Mouse (Mus musculus): Measurements from ENCODE around the gene Calcoco1.
"Not testable (repeated sequence)": the region's sequence is repeated elsewhere in the genome, so short reads cannot be mapped to it uniquely, and the experiment has no call there.

The Calcoco1 gene

DNA sequence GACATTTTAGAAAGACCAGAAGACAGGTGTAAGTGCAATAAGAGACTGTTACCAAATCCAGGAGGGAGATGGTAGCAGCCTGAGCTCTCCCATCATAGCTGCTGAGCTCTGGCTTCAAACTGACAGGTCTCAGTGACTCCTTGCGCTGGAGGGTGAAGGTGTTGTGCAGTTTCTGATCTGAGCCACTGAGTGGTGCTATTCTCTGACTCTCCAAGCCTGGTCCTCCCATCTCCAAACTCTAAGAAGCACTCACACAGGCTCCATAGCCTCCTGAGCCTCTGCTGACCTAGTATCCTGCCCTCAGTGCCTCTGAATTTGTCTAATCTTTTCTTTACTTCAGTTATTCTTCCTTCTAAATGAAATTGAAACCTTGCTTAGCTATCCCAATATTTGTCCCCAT is 38.3 kb downstream of the Calcoco1 start:
- DNase-seq, result no peak

DNA sequence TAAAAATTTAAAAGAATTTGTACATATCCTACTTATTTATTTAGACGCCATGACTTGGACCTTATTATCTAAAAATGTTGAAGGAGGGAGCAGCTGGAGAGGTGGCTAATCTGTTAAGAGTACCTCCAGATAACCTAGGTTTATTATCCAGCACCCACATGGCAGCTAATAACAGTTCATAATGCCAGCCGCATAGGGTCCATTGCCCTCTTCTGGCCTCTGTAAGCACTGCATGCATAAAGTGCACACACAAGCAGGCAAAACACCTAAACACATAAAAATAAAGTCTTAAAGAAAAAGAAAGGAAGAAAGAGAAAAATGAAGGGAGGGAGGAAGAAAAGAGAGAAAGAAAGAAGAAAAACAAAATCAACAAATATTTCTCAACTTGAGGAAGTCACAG is 45.6 kb downstream of the Calcoco1 start:
- DNase-seq, result no peak

GRCm38 (mm10) chr15:102673548-102673947 is 48.4 kb downstream of the Calcoco1 start:
- no peak for DNase-seq

DNA sequence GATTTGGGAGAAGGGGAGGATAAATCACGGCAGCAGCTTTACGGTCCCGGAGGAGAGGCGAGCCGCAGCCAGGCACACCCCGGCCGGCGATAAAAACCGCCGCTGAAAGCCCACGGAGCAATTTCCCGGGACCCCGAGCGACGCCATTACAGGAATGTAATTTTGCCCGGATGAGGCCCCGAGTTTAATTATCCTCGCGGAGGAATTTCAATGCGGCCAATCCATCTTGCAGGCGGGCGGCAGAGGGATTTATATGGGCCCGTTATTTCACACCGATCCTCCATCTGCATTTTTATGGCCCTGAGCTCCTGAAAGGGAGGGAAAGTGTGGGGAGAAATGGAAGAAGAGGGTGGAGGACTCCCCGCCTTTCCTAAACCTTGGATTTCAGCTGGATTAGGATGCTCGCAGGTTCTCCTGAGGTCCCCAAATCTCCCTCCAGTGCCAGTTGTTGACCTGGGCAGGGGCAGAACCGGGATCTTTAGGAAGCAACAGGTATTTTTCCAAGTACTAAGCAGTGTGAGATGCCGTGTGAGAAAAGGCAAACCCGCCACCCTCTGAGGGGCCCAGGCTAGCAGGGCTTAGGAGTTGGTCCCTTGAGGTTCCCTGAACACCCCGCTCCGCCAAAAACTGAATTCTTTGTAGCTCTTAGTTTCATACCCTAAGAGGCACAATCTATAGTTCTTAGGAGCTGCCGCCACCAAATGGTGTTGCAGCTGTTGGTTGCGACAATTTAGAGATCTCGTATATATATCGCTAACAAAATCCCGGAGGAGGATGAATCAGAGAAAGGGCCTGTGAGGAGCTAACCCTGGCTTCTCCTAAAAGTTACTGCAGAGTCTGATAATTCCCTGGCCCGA is 49.5 kb downstream of the Calcoco1 start, which contains the start of gene Atp5g2:
TSS of gene Atp5g2 (minus strand) at position 138 of the 857 bp plus-strand sequence.
- DNase-seq, result peak; percentile 37

GRCm38 (mm10) chr15:102671721-102672214 is 50.2 kb downstream of the Calcoco1 start:
- DNase-seq, result peak; percentile 73

- peak; percentile 97 for DNase-seq
These were observed 51.0 kb downstream of the Calcoco1 start for GRCm38 (mm10) chr15:102670767-102671575.

DNA sequence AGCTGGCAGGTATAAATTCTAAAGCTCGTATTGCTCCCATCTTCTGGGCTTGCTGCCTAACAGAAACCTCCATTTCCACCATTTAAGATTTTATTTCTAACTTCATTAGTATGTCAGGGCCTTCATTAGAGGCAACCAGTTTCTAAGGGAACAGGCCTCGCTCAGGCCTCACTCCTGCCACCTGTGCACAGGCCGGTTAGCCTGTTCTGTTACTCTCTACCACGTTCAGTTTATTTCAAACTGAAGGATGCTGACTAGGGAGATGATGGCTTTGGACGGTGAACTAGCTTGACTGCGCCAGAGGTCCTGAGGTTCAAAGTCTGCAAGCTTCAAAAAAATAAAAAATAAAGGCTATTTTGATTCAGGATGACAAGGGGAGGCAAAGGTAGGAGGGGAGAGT is 51.7 kb downstream of the Calcoco1 start:
- no peak for DNase-seq

DNA sequence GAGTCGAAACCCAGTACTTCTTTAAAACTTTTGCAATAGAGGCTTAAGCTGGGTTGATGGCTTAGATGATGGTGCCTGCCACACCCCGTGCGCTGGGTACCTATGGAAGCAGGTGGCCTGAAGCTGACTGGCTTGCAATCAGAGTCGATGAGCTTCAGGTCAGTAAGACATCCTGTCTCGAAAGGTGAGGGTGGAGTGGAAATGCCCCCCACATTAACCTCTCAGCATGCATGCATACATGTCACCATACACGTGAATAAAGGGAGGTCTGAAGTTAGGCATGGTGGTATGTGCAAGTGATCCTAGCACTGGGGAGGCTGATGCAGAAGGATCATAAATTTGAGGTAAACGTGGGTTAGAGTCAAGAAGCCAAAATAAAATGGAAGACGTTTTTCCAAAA is 52.4 kb downstream of the Calcoco1 start:
- DNase-seq, result no peak

GRCm38 (mm10) chr15:102665494-102665893 is 56.5 kb downstream of the Calcoco1 start:
- DNase-seq, result peak; percentile 60

DNA sequence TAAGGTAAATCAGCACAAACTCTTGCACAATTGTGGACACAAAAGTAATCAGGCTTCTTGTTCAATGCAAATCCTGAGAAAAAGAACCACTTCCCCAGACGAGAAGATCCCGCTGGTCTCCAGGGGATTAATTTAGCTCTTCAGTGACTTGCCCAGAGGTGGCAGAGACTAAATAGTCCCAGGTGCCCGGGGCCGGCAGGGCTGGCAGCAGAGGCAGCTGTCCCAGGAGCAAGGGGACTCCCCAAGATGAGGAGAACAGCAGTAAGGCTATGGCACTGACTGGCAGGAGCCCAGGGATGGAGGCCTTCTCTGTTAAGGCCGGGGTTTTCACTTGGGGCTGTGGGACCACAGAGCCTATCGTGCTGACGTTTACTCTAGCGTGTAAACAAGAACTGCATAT is 58.2 kb downstream of the Calcoco1 start:
- DNase-seq, result no peak

DNA sequence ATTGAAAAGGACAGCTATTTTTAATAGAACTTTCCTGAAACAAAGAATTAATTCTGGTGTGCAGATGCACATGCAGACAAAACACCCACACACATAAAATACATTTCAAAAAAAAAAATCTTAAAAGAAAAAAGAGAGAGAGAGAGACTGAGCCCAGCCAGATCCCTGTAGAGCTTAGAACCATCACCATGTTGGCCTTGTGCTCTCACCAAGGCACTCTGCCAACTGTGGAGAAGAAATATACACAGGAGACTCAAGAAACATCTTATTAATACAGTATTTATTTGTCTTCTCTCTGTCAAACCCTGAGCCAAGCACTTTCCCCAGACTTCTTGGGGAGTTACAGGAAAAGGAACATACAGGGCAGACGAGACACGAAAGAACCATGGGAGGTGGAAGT is 59.4 kb downstream of the Calcoco1 start:
- not testable (repeated sequence) for DNase-seq

DNA sequence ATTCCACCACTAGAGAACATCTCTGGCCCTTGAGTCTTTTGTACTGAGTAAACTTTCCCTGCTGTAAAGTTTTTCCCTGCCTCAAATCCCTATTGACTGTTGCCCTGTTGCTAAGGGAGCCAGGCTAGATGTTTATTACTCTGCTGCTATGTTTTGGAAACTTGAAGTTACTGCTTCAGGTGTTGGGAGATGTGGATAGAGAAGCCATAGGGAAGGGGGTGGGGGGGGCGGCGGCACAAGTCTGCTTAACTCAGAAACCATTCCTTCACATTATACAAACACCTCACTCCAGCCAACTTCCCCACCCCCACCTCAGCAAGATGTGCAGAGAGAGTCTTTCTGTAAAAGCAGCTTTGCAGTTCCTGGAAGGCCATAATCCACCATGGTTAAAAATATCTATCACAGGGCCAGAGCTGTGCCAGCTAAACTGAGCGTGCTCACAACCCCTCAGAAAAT is 64.0 kb downstream of the Calcoco1 start:
- DNase-seq, result no peak

Data from right cerebral cortex, postnatal 14 days (tissue).